Comparison of ENCODE assay signal across 1 mouse cellular context in genomic region chr2:92608013-92608619, GRCm38 (mm10).
TF ChIP-seq lines count a peak whose summit lies in the region.

No protein-coding gene starts in this region.

TF ChIP-seq in MEL, 35 proteins besides CTCF, POLR2A, EP300 and RAD21 (continued from another document):
- no peak for TF ChIP-seq NRF1 (IDR thresholded peaks at IDR 0.05; ENCODE audit: insufficient read depth, low read depth, low read length, poor library complexity, severe bottlenecking)
- 0 out of 4 replicates have a peak, but pooled peaks of 1 of the 2 experiments have one; percentile 15 for TF ChIP-seq USF2 (IDR thresholded peaks at IDR 0.05; ENCODE audit: borderline replicate concordance in 1 of 2, insufficient read depth in 1 of 2, low read depth in 1 of 2, low read length in 2 of 2)
- no peak for TF ChIP-seq JUND (IDR thresholded peaks at IDR 0.05; ENCODE audit: low read depth, low read length)
- no peak for TF ChIP-seq GABPA (IDR thresholded peaks at IDR 0.05; ENCODE audit: low read depth, low read length)
- peak; percentile 75 for TF ChIP-seq ETS1 (IDR thresholded peaks at IDR 0.05; ENCODE audit: low read depth, low read length)
- no peak for TF ChIP-seq MEF2A (IDR thresholded peaks at IDR 0.05; ENCODE audit: extremely low read depth, insufficient replicate concordance, low read depth, low read length, poor library complexity, severe bottlenecking)
- no peak for TF ChIP-seq CHD2 (IDR thresholded peaks at IDR 0.05; ENCODE audit: low read length)
- TF ChIP-seq E2F4 (IDR thresholded peaks at IDR 0.05; ENCODE audit: borderline replicate concordance, low read depth, low read length): no peak
- peak; percentile 73 for TF ChIP-seq MYC (IDR thresholded peaks at IDR 0.05; ENCODE audit: low read depth, low read length)
- peak; percentile 67; the same call in 1 of the 2 replicates for TF ChIP-seq USF1 (IDR thresholded peaks at IDR 0.05; ENCODE audit: low read depth, low read length)
- no peak for TF ChIP-seq ELF1 (IDR thresholded peaks at IDR 0.05; ENCODE audit: low read depth, low read length)
- TF ChIP-seq POLR2AphosphoS5 (IDR thresholded peaks at IDR 0.05; ENCODE audit: borderline replicate concordance, low read depth, low read length): no peak
- peak; percentile 46; the same call in 1 of the 2 replicates for TF ChIP-seq TCF12 (IDR thresholded peaks at IDR 0.05; ENCODE audit: low read depth, low read length)
- no peak for TF ChIP-seq RCOR1 (IDR thresholded peaks at IDR 0.05; ENCODE audit: low read depth, low read length)
